Mouse (Mus musculus) stomach, embryonic 16.5 days (tissue): ENCODE data around the gene Amdhd2. TPM values are rescaled to one million over a fixed set of nuclear protein-coding genes. Genes with fewer than 3 reads are reported as not detected.
"Not testable (repeated sequence)": the region's sequence is repeated elsewhere in the genome, so short reads cannot be mapped to it uniquely, and the experiment has no call there.

Experiments
- ATAC-seq: fragments of 200-750 bp; cut with Nextera tagmentation; 2 replicates; pipeline ENCODE4 v1.8.0; 2017; ENCODE audit warnings: moderate number of reproducible peaks, moderate TSS enrichment; ENCODE audit not compliant: insufficient read depth, low FRiP score
- H3K27ac ChIP-seq: fragments of 300-500 bp; sonication (generic); 2 replicates; pipeline ENCODE4 v1.5.1; 2014; ENCODE audit warnings: low read length
- H3K27me3 ChIP-seq: fragments of 300-500 bp; sonication (generic); 2 replicates; pipeline ENCODE4 v1.6.1; 2014; ENCODE audit warnings: low read length, control low read depth, mixed read lengths; ENCODE audit not compliant: control insufficient read depth, insufficient read depth
- H3K36me3 ChIP-seq: fragments of 300-500 bp; sonication (generic); 2 replicates; pipeline ENCODE4 v1.6.1; 2014; ENCODE audit warnings: low read length; ENCODE audit not compliant: control insufficient read depth, insufficient read depth
- H3K4me1 ChIP-seq: fragments of 300-500 bp; sonication (generic); 2 replicates; pipeline ENCODE4 v1.6.1; 2014; ENCODE audit warnings: low read length, control low read depth, mixed read lengths; ENCODE audit not compliant: control insufficient read depth, insufficient read depth
- H3K4me2 ChIP-seq: fragments of 300-500 bp; sonication (generic); 2 replicates; pipeline ENCODE4 v1.6.1; 2014; ENCODE audit warnings: low read depth, low read length, mixed read lengths
- H3K4me3 ChIP-seq: fragments of 300-500 bp; sonication (generic); replicated peaks from 2 replicates; pipeline ENCODE4 v1.5.1; 2014; ENCODE audit warnings: mild to moderate bottlenecking, low read length
- H3K9ac ChIP-seq: fragments of 300-500 bp; sonication (generic); 2 replicates; pipeline ENCODE4 v1.6.1; 2014; ENCODE audit warnings: low read length
- H3K9me3 ChIP-seq: fragments of 300-500 bp; sonication (generic); replicated peaks from 2 replicates; pipeline ENCODE4 v1.6.1; 2016; ENCODE audit warnings: low read length, control low read depth; ENCODE audit not compliant: control insufficient read depth
- WGBS: fragments of 180-500 bp; shearing (Covaris S2); extraction: QIAGEN DNeasy Blood & Tissue Kit; methylation state at CpG from one replicate; pipeline ENCODE4 v1.1.7; 2014; 5-methylcytosine and 5-hydroxymethylcytosine counted together
- polyA plus RNA-seq: library from polyadenylated mRNA; unstranded; fragments of >200 nt; fragmentation: Nextera tagmentation; extraction: Ambion mirVana; gene quantifications from 2 replicates; pipeline ENCODE4 v1.2.1, GENCODE M21; 2015

Gene Amdhd2
- polyA plus RNA-seq, 1 experiment from 2014 or later = 27.0 TPM

GRCm38 (mm10) chr17:24137226-24137880 is 26.2 kb downstream of the Amdhd2 start:
- H3K4me3 ChIP-seq = no peak overlapping the region
- H3K27ac ChIP-seq = no peak overlapping the region
- H3K27me3 ChIP-seq = no peaks in the 10 kb centered on the region
- no peaks in the 10 kb centered on the region for H3K9me3 ChIP-seq
- H3K4me1 ChIP-seq = peaks cover 16% of the 10 kb centered on the region
- no peak overlapping the region for H3K9ac ChIP-seq
- WGBS = 73% methylated on average over 2 of the region's 2 CpGs
- ATAC-seq = no peak
- no peaks in the 10 kb centered on the region for H3K36me3 ChIP-seq
- H3K4me2 ChIP-seq = no peak overlapping the region

GRCm38 (mm10) chr17:24134062-24134461 is 29.5 kb downstream of the Amdhd2 start:
- 0 out of 2 replicates have a peak, but pooled peaks cover 5% of the 10 kb centered on the region for H3K4me1 ChIP-seq
- no peak overlapping the region for H3K27ac ChIP-seq
- H3K36me3 ChIP-seq = no peaks in the 10 kb centered on the region
- H3K9me3 ChIP-seq = no peaks in the 10 kb centered on the region
- ATAC-seq = no peak
- H3K27me3 ChIP-seq = no peaks in the 10 kb centered on the region
- no peak overlapping the region for H3K4me3 ChIP-seq
- no peak overlapping the region for H3K9ac ChIP-seq
- H3K4me2 ChIP-seq = no peak overlapping the region

GRCm38 (mm10) chr17:24132919-24133318 is 30.6 kb downstream of the Amdhd2 start:
- H3K9ac ChIP-seq, H3K4me2 ChIP-seq, ATAC-seq, H3K36me3 ChIP-seq, H3K27ac ChIP-seq, H3K9me3 ChIP-seq, H3K27me3 ChIP-seq, H3K4me3 ChIP-seq, H3K4me1 ChIP-seq: not testable (repeated sequence)
- WGBS = 87% methylated on average over 4 of the region's 4 CpGs

GRCm38 (mm10) chr17:24131570-24131969 is 32.0 kb downstream of the Amdhd2 start:
- no peak overlapping the region for H3K9ac ChIP-seq
- ATAC-seq = no peak
- WGBS = 88% methylated on average over 3 of the region's 3 CpGs
- no peaks in the 10 kb centered on the region for H3K4me1 ChIP-seq
- no peaks in the 10 kb centered on the region for H3K27me3 ChIP-seq
- no peaks in the 10 kb centered on the region for H3K9me3 ChIP-seq
- no peak overlapping the region for H3K4me3 ChIP-seq
- no peak overlapping the region for H3K4me2 ChIP-seq
- no peaks in the 10 kb centered on the region for H3K36me3 ChIP-seq
- H3K27ac ChIP-seq = no peak overlapping the region

GRCm38 (mm10) chr17:24129246-24129645 is 34.3 kb downstream of the Amdhd2 start:
- WGBS = 84% methylated on average over 4 of the region's 4 CpGs

GRCm38 (mm10) chr17:24127592-24127991 is 36.0 kb downstream of the Amdhd2 start:
- Histone ChIP-seq H3K9me3 (no peaks in the 10 kb centered on the region), H3K36me3 (no peaks in the 10 kb centered on the region), H3K9ac (no peak overlapping the region), H3K27ac (no peak overlapping the region), H3K4me3 (no peak overlapping the region), H3K27me3 (no peaks in the 10 kb centered on the region), H3K4me1 (no peaks in the 10 kb centered on the region), H3K4me2 (no peak overlapping the region)
- 87% methylated on average over 1 of the region's 1 CpGs for WGBS
- no peak for ATAC-seq

More at GRCm38 (mm10) chr17:24129246-24129645, 34.3 kb downstream of the Amdhd2 start:
- H3K27me3 ChIP-seq, H3K4me1 ChIP-seq, H3K9ac ChIP-seq, H3K9me3 ChIP-seq, H3K4me2 ChIP-seq, H3K36me3 ChIP-seq, ATAC-seq, H3K4me3 ChIP-seq, H3K27ac ChIP-seq: not testable (repeated sequence)

GRCm38 (mm10) chr17:24126801-24127200 is 36.8 kb downstream of the Amdhd2 start:
- no peak overlapping the region for H3K4me3 ChIP-seq
- no peak for ATAC-seq
- H3K4me1 ChIP-seq = no peaks in the 10 kb centered on the region
- 70% methylated on average over 3 of the region's 3 CpGs for WGBS
- H3K27me3 ChIP-seq = no peaks in the 10 kb centered on the region
- H3K4me2 ChIP-seq = no peak overlapping the region
- no peak overlapping the region for H3K9ac ChIP-seq
- H3K9me3 ChIP-seq = no peaks in the 10 kb centered on the region
- no peaks in the 10 kb centered on the region for H3K36me3 ChIP-seq
- H3K27ac ChIP-seq = no peak overlapping the region

- H3K27me3 ChIP-seq = no peaks in the 10 kb centered on the region
- H3K4me1 ChIP-seq = 0 out of 2 replicates have a peak, but pooled peaks cover 4% of the 10 kb centered on the region
- H3K4me2 ChIP-seq = no peak overlapping the region
- 77% methylated on average over 3 of the region's 3 CpGs for WGBS
- H3K9me3 ChIP-seq = no peaks in the 10 kb centered on the region
- no peak for ATAC-seq
- H3K36me3 ChIP-seq = no peaks in the 10 kb centered on the region
- H3K27ac ChIP-seq = no peak overlapping the region
- H3K4me3 ChIP-seq = no peak overlapping the region
- H3K9ac ChIP-seq = no peak overlapping the region
Measured at GRCm38 (mm10) chr17:24119446-24119845, 44.1 kb downstream of the Amdhd2 start.

GRCm38 (mm10) chr17:24113031-24113430 is 50.5 kb downstream of the Amdhd2 start:
- Histone ChIP-seq H3K9ac (no peak overlapping the region), H3K27ac (no peak overlapping the region), H3K9me3 (no peaks in the 10 kb centered on the region), H3K36me3 (peaks cover 3% of the 10 kb centered on the region; the same call in 1 of the 2 replicates), H3K4me3 (no peak overlapping the region), H3K4me1 (0 out of 2 replicates have a peak, but pooled peaks cover 4% of the 10 kb centered on the region), H3K27me3 (no peaks in the 10 kb centered on the region), H3K4me2 (no peak overlapping the region)
- WGBS = 84% methylated on average over 4 of the region's 4 CpGs
- ATAC-seq = no peak
